Mouse (Mus musculus): ENCODE data around the gene Ahdc1. TPM values are rescaled to one million over a fixed set of nuclear protein-coding genes. Genes with fewer than 3 reads are reported as not detected.

Ahdc1 gene
- total and polyA plus RNA-seq, 3 experiments = 2.5 to 8.8 TPM; not detected in 1

DNA sequence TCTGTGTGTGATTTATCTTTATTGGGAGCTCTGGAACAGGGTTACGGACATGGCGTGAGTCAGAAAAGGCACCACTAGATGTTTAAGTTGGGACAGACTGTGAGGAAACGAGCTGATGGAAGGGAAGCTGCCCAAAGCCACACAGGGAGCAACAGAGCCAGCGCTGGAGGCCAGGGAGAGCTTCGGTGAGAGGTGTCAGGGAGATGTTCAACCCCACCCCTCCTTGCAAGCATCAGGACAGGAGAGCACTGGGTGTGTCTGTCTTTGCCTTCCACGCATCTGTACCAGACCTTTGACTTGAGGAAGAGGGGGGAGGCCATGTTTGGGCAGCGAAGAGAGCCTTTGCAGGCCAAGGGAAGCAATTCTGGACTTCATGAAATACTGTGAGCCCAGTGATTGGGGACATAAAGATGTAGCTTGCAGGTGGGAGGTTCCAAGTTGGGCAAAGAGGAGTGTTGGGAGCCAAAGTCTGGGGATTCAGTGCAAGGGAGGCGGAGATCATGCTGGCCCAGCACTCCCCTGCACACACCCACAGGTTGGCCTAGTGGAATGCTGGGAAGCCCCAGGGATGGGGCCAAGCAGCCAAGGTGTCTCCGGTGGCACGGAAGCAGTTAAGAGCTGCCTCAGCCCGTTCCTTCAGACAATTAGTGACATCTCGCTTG, 35.8 kb downstream of the Ahdc1 start:
- TF ChIP-seq HCFC1 (IDR thresholded peaks at IDR 0.05; ENCODE audit: low read depth, low read length) (no peak), KAT2A (conservative IDR thresholded peaks at IDR 0.05; ENCODE audit: low read depth, low read length) (no peak), ELF1 (IDR thresholded peaks at IDR 0.05; ENCODE audit: low read depth, low read length) (no peak), MAFK (IDR thresholded peaks at IDR 0.05; ENCODE audit: borderline replicate concordance, low read depth, low read length) (no peak), MXI1 (IDR thresholded peaks at IDR 0.05; ENCODE audit: low read depth, low read length) (no peak), ETS1 (IDR thresholded peaks at IDR 0.05; ENCODE audit: low read depth, low read length) (no peak), BHLHE40 (IDR thresholded peaks at IDR 0.05; ENCODE audit: borderline replicate concordance, low read depth, low read length) (no peak)
- no peak for DNase-seq (ENCODE audit: low read depth, low spot score)

DNA sequence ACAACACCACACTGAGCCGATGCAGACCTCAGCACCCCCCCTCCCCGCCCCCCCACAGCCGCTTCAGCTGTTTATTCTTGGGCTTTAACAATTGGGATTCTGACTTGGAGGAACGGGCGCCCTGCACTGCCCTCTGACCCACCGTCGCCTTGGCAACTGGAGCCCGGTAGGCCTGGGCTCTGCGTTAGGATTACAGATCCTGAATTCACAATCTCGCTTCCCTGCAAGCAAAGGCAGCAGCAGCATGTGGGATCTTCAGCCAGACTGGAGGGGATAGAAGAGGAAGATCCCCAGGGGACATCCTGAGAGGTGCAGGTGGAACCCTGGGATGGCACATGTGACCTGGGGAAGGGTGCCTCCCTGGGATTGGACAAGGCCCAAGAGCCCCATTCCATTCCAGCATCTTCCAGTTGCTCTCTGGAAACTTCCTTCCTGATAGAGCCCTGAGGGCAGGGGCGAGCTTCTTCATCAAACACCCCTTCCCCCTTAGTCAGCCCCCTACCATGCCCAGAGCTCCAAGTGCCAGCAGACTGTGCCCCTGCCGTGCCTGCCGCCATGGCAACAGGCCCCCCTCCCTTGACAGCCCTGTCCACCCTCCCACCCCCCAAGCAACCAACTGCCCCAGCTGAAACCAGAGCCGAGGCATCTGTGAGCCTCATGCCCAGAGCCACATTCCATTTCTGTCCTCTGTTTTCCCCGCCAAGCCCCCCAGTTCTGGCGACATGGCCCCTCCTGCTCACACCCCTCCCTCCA, 36.5 kb downstream of the Ahdc1 start:
- Histone ChIP-seq H3K79me2 (ENCODE audit: control insufficient read depth, insufficient read depth, low read length, poor library complexity) (no peaks in the 10 kb centered on the region), H3K9me3 (replicated peaks; ENCODE audit: insufficient read depth, low read length) (no peaks in the 10 kb centered on the region), H3K27me3 (ENCODE audit: control insufficient read depth in 1 of 2, insufficient read depth in 2 of 2, low read length in 2 of 2) (no peaks in the 10 kb centered on the region), H3K27ac (ENCODE audit: control insufficient read depth, low read depth, low read length) (no peak overlapping the region), H3K9ac (ENCODE audit: control insufficient read depth, low read depth, low read length, poor library complexity, severe bottlenecking) (no peak overlapping the region), H3K4me1 (ENCODE audit: control insufficient read depth in 1 of 2, insufficient read depth in 2 of 2, low read length in 2 of 2) (peaks cover 6 to 7% of the 10 kb centered on the region in 2 experiments; a peak in 2 of 4 replicates), H3K36me3 (ENCODE audit: control insufficient read depth in 1 of 2, insufficient read depth in 2 of 2, low read length in 2 of 2) (peaks cover 0 to 2% of the 10 kb centered on the region in 2 experiments; a peak in 1 of 4 replicates), H3K4me3 (ENCODE audit: control insufficient read depth in 1 of 2, insufficient read depth in 1 of 2, low read depth in 2 of 2, low read length in 2 of 2) (no peak overlapping the region)
- DNase-seq (ENCODE audit: low read depth, low spot score) = no peak
- TF ChIP-seq RAD21 (IDR thresholded peaks at IDR 0.05; ENCODE audit: low read depth, low read length) (no peak), E2F4 (IDR thresholded peaks at IDR 0.05; ENCODE audit: borderline replicate concordance, low read depth, low read length) (no peak), NRF1 (IDR thresholded peaks at IDR 0.05; ENCODE audit: insufficient read depth, low read depth, low read length, poor library complexity, severe bottlenecking) (no peak)

More for the DNA sequence above, 35.8 kb downstream of the Ahdc1 start:
- no peak overlapping the region for H3K4me3 ChIP-seq (ENCODE audit: control insufficient read depth in 1 of 2, insufficient read depth in 1 of 2, low read depth in 2 of 2, low read length in 2 of 2)
- H3K36me3 ChIP-seq (ENCODE audit: control insufficient read depth in 1 of 2, insufficient read depth in 2 of 2, low read length in 2 of 2) = peaks cover 0 to 2% of the 10 kb centered on the region in 2 experiments; a peak in 1 of 4 replicates
- H3K9ac ChIP-seq (ENCODE audit: control insufficient read depth, low read depth, low read length, poor library complexity, severe bottlenecking) = no peak overlapping the region
- no peak overlapping the region for H3K27ac ChIP-seq (ENCODE audit: control insufficient read depth, low read depth, low read length)
- no peaks in the 10 kb centered on the region for H3K9me3 ChIP-seq (replicated peaks; ENCODE audit: insufficient read depth, low read length)
- H3K27me3 ChIP-seq (ENCODE audit: control insufficient read depth in 1 of 2, insufficient read depth in 2 of 2, low read length in 2 of 2) = no peaks in the 10 kb centered on the region
- H3K4me1 ChIP-seq (ENCODE audit: control insufficient read depth in 1 of 2, insufficient read depth in 2 of 2, low read length in 2 of 2) = peaks cover 6 to 11% of the 10 kb centered on the region in 2 experiments; a peak in 2 of 4 replicates
- H3K79me2 ChIP-seq (ENCODE audit: control insufficient read depth, insufficient read depth, low read length, poor library complexity) = no peaks in the 10 kb centered on the region

Data from MEL (cell line).